ENCODE assay signal across 8 mouse cellular contexts in genomic region chr2:179176835-179177530, GRCm38 (mm10).
DNase-seq lines count a peak whose midpoint lies in the region; ATAC-seq and TF ChIP-seq lines count a peak whose summit lies in the region.
"Not testable (repeated sequence)": the region's sequence is repeated elsewhere in the genome, so short reads cannot be mapped to it uniquely, and the experiment has no call there.

No protein-coding gene starts in this region.

- peak overlapping the region; percentile 56 for H3K4me2 ChIP-seq in embryonic facial prominence, embryonic 13.5 days
- peak overlapping the region; percentile 42 for H3K4me2 ChIP-seq in hindbrain, embryonic 12.5 days (replicated peaks)
- H3K4me2 ChIP-seq in kidney, embryonic 16.5 days (replicated peaks; ENCODE audit: low read depth, low read length): peak overlapping the region; percentile 45
- H3K4me2 ChIP-seq in lung, embryonic 15.5 days: not testable (repeated sequence)
- H3K4me2 ChIP-seq in midbrain, embryonic 16.5 days (ENCODE audit: low read length): peak overlapping the region; percentile 36
- peak overlapping the region; percentile 35; the same call in 1 of the 2 replicates for H3K4me2 ChIP-seq in stomach, postnatal 0 days (replicated peaks; ENCODE audit: low read depth)

- 1% methylated on average over 34 of the region's 35 CpGs for WGBS in embryonic facial prominence, embryonic 13.5 days
- WGBS in hindbrain, embryonic 12.5 days: 2% methylated on average over 35 of the region's 35 CpGs
- WGBS in kidney, embryonic 16.5 days: 4% methylated on average over 24 of the region's 35 CpGs
- 2% methylated on average over 35 of the region's 35 CpGs for WGBS in lung, embryonic 15.5 days
- 4% methylated on average over 28 of the region's 35 CpGs for WGBS in midbrain, embryonic 16.5 days
- 9% methylated on average over 24 of the region's 35 CpGs for WGBS in stomach, postnatal 0 days

- H3K27ac ChIP-seq in embryonic facial prominence, embryonic 13.5 days: peak overlapping the region; percentile 11; the same call in 1 of the 2 replicates
- not testable (repeated sequence) for H3K27ac ChIP-seq in hindbrain, embryonic 12.5 days; kidney, embryonic 16.5 days (ENCODE audit: low read length); lung, embryonic 15.5 days; midbrain, embryonic 16.5 days (ENCODE audit: low read length); stomach, postnatal 0 days (replicated peaks)

- TF ChIP-seq EP300 in stomach, postnatal 0 days (optimal IDR thresholded peaks at IDR 0.05): not testable (repeated sequence)

- peak; percentile 54 for DNase-seq in R1 (ENCODE audit: low read depth, low spot score)
- not testable (repeated sequence) for DNase-seq in stomach, postnatal 0 days (ENCODE audit: low spot score)

- H3K4me1 ChIP-seq in embryonic facial prominence, embryonic 13.5 days; hindbrain, embryonic 12.5 days; kidney, embryonic 16.5 days (ENCODE audit: insufficient read depth, low read length); lung, embryonic 15.5 days; midbrain, embryonic 16.5 days (ENCODE audit: control insufficient read depth, insufficient read depth, low read length); stomach, postnatal 0 days (replicated peaks; ENCODE audit: control insufficient read depth, insufficient read depth): not testable (repeated sequence)

- H3K9ac ChIP-seq in embryonic facial prominence, embryonic 13.5 days; hindbrain, embryonic 12.5 days; kidney, embryonic 16.5 days (replicated peaks; ENCODE audit: low read length); lung, embryonic 15.5 days; midbrain, embryonic 16.5 days (ENCODE audit: low read depth, low read length); stomach, postnatal 0 days (ENCODE audit: low read length): not testable (repeated sequence)

- H3K4me3 ChIP-seq in embryonic facial prominence, embryonic 13.5 days: peak overlapping the region; percentile 27
- peak overlapping the region; percentile 12; the same call in 1 of the 2 replicates for H3K4me3 ChIP-seq in hindbrain, embryonic 12.5 days
- H3K4me3 ChIP-seq in kidney, embryonic 16.5 days (ENCODE audit: low read length): peak overlapping the region; percentile 32
- not testable (repeated sequence) for H3K4me3 ChIP-seq in lung, embryonic 15.5 days; stomach, postnatal 0 days (ENCODE audit: low read depth, low read length)
- peak overlapping the region; percentile 12; the same call in 1 of the 2 replicates for H3K4me3 ChIP-seq in midbrain, embryonic 16.5 days (ENCODE audit: low read depth, low read length)

- not testable (repeated sequence) for H3K36me3 ChIP-seq in embryonic facial prominence, embryonic 13.5 days; hindbrain, embryonic 12.5 days; kidney, embryonic 16.5 days (ENCODE audit: insufficient read depth, low read length); lung, embryonic 15.5 days; midbrain, embryonic 16.5 days (ENCODE audit: control insufficient read depth, insufficient read depth, low read length); stomach, postnatal 0 days (ENCODE audit: control insufficient read depth, insufficient read depth, low read length)

- ATAC-seq in embryonic facial prominence, embryonic 13.5 days (ENCODE audit: insufficient number of reproducible peaks, insufficient read depth, low FRiP score, low TSS enrichment, low read depth): 0 out of 2 replicates have a peak, but pooled peaks have one; percentile 32
- peak; percentile 86 for ATAC-seq in granulocyte monocyte progenitor cell, adult 5-6 weeks (replicated peaks; ENCODE audit: poor library complexity, severe bottlenecking)
- not testable (repeated sequence) for ATAC-seq in hindbrain, embryonic 12.5 days (ENCODE audit: low FRiP score); midbrain, embryonic 16.5 days; stomach, postnatal 0 days (ENCODE audit: low FRiP score, low TSS enrichment)
- peak; percentile 70 for ATAC-seq in kidney, embryonic 16.5 days (ENCODE audit: low FRiP score, low TSS enrichment)
- ATAC-seq in lung, embryonic 15.5 days (ENCODE audit: borderline replicate concordance, extremely low read depth, low FRiP score, low TSS enrichment): peak; percentile 64; the same call in 1 of the 2 replicates

- TF ChIP-seq CTCF in stomach, postnatal 0 days (IDR thresholded peaks at IDR 0.05; ENCODE audit: low read depth): not testable (repeated sequence)

- H3K27me3 ChIP-seq in embryonic facial prominence, embryonic 13.5 days: peaks cover 14% of the 10 kb centered on the region
- peaks cover 19% of the 10 kb centered on the region for H3K27me3 ChIP-seq in hindbrain, embryonic 12.5 days
- H3K27me3 ChIP-seq in kidney, embryonic 16.5 days (ENCODE audit: insufficient read depth, low read length); midbrain, embryonic 16.5 days (ENCODE audit: control insufficient read depth, insufficient read depth, low read depth, low read length); stomach, postnatal 0 days (ENCODE audit: control insufficient read depth, insufficient read depth, low read length): not testable (repeated sequence)
- H3K27me3 ChIP-seq in lung, embryonic 15.5 days: peaks cover 13% of the 10 kb centered on the region; the same call in 1 of the 2 replicates

- not testable (repeated sequence) for H3K9me3 ChIP-seq in embryonic facial prominence, embryonic 13.5 days; hindbrain, embryonic 12.5 days (replicated peaks); kidney, embryonic 16.5 days (ENCODE audit: low read length); lung, embryonic 15.5 days; midbrain, embryonic 16.5 days (replicated peaks; ENCODE audit: control insufficient read depth, low read length, poor library complexity, severe bottlenecking); stomach, postnatal 0 days (ENCODE audit: control insufficient read depth, low read length)
